Mouse (Mus musculus): ENCODE data around the gene Psmb8. TPM values are rescaled to one million over a fixed set of nuclear protein-coding genes. Genes with fewer than 3 reads are reported as not detected.

Psmb8 gene
- polyA plus RNA-seq, 1 experiment from 2014 or later: 21.6 TPM

- Histone ChIP-seq H3K4me1 (replicated peaks; ENCODE audit: insufficient read depth, low read length) (no peaks in the 10 kb centered on the region), H3K27ac (no peak overlapping the region), H3K9me3 (replicated peaks; ENCODE audit: low read length) (no peaks in the 10 kb centered on the region), H3K4me2 (ENCODE audit: low read length) (no peak overlapping the region), H3K9ac (ENCODE audit: low read depth, low read length) (no peak overlapping the region), H3K36me3 (ENCODE audit: insufficient read depth, low read length) (no peaks in the 10 kb centered on the region), H3K4me3 (replicated peaks; ENCODE audit: low read depth, low read length) (no peak overlapping the region), H3K27me3 (ENCODE audit: insufficient read depth, low read length) (no peaks in the 10 kb centered on the region)
- ATAC-seq (replicated peaks; ENCODE audit: low FRiP score, low read depth) (no peak), DNase-seq (ENCODE audit: low spot score) (no peak)
- WGBS: 14% methylated on average over 4 of the region's 4 CpGs
- TF ChIP-seq CTCF (IDR thresholded peaks at IDR 0.05; ENCODE audit: low read depth): no peak
Measured at GRCm38 (mm10) chr17:34170487-34170876, 27.0 kb upstream of the Psmb8 start.

GRCm38 (mm10) chr17:34170877-34171498 lies 26.5 kb upstream of the Psmb8 start:
- no peak for ATAC-seq (replicated peaks; ENCODE audit: low FRiP score, low read depth)
- Histone ChIP-seq H3K9me3 (replicated peaks; ENCODE audit: low read length) (no peaks in the 10 kb centered on the region), H3K9ac (ENCODE audit: low read depth, low read length) (no peak overlapping the region), H3K36me3 (ENCODE audit: insufficient read depth, low read length) (no peaks in the 10 kb centered on the region), H3K27me3 (ENCODE audit: insufficient read depth, low read length) (no peaks in the 10 kb centered on the region), H3K4me1 (replicated peaks; ENCODE audit: insufficient read depth, low read length) (no peaks in the 10 kb centered on the region), H3K4me3 (replicated peaks; ENCODE audit: low read depth, low read length) (no peak overlapping the region), H3K4me2 (ENCODE audit: low read length) (peak overlapping the region; percentile 27; the same call in 1 of the 2 replicates), H3K27ac (no peak overlapping the region)
- peak; percentile 84 for DNase-seq (ENCODE audit: low spot score)
- 34% methylated on average over 13 of the region's 13 CpGs for WGBS
- TF ChIP-seq CTCF (IDR thresholded peaks at IDR 0.05; ENCODE audit: low read depth): peak; percentile 99

GRCm38 (mm10) chr17:34172528-34172927 lies 25.0 kb upstream of the Psmb8 start:
- no peak for ATAC-seq (replicated peaks; ENCODE audit: low FRiP score, low read depth)
- H3K4me2 ChIP-seq (ENCODE audit: low read length): no peak overlapping the region
- WGBS: 94% methylated on average over 5 of the region's 5 CpGs
- H3K9me3 ChIP-seq (replicated peaks; ENCODE audit: low read length): no peaks in the 10 kb centered on the region
- DNase-seq (ENCODE audit: low spot score): no peak
- TF ChIP-seq CTCF (IDR thresholded peaks at IDR 0.05; ENCODE audit: low read depth): peak; percentile 28; the same call in 1 of the 2 replicates
- H3K27me3 ChIP-seq (ENCODE audit: insufficient read depth, low read length): no peaks in the 10 kb centered on the region
- H3K4me1 ChIP-seq (replicated peaks; ENCODE audit: insufficient read depth, low read length): no peaks in the 10 kb centered on the region
- H3K9ac ChIP-seq (ENCODE audit: low read depth, low read length): no peak overlapping the region
- no peak overlapping the region for H3K27ac ChIP-seq
- H3K36me3 ChIP-seq (ENCODE audit: insufficient read depth, low read length): no peaks in the 10 kb centered on the region
- H3K4me3 ChIP-seq (replicated peaks; ENCODE audit: low read depth, low read length): no peak overlapping the region

GRCm38 (mm10) chr17:34174075-34174474 lies 23.4 kb upstream of the Psmb8 start:
- no peak for ATAC-seq (replicated peaks; ENCODE audit: low FRiP score, low read depth)
- no peak overlapping the region for H3K4me3 ChIP-seq (replicated peaks; ENCODE audit: low read depth, low read length)
- no peaks in the 10 kb centered on the region for H3K9me3 ChIP-seq (replicated peaks; ENCODE audit: low read length)
- H3K27ac ChIP-seq: no peak overlapping the region
- no peak overlapping the region for H3K9ac ChIP-seq (ENCODE audit: low read depth, low read length)
- H3K27me3 ChIP-seq (ENCODE audit: insufficient read depth, low read length): no peaks in the 10 kb centered on the region
- TF ChIP-seq CTCF (IDR thresholded peaks at IDR 0.05; ENCODE audit: low read depth): no peak
- no peak overlapping the region for H3K4me2 ChIP-seq (ENCODE audit: low read length)
- no peak for DNase-seq (ENCODE audit: low spot score)
- no peaks in the 10 kb centered on the region for H3K36me3 ChIP-seq (ENCODE audit: insufficient read depth, low read length)
- no peaks in the 10 kb centered on the region for H3K4me1 ChIP-seq (replicated peaks; ENCODE audit: insufficient read depth, low read length)
- WGBS: 58% methylated on average over 1 of the region's 1 CpGs

- WGBS: 73% methylated on average over 4 of the region's 4 CpGs
- no peaks in the 10 kb centered on the region for H3K27me3 ChIP-seq (ENCODE audit: insufficient read depth, low read length)
- no peak overlapping the region for H3K4me2 ChIP-seq (ENCODE audit: low read length)
- DNase-seq (ENCODE audit: low spot score) (no peak), ATAC-seq (replicated peaks; ENCODE audit: low FRiP score, low read depth) (no peak)
- peak; percentile 47 for TF ChIP-seq CTCF (IDR thresholded peaks at IDR 0.05; ENCODE audit: low read depth)
- no peaks in the 10 kb centered on the region for H3K4me1 ChIP-seq (replicated peaks; ENCODE audit: insufficient read depth, low read length)
- H3K9ac ChIP-seq (ENCODE audit: low read depth, low read length): no peak overlapping the region
- H3K4me3 ChIP-seq (replicated peaks; ENCODE audit: low read depth, low read length): no peak overlapping the region
- no peaks in the 10 kb centered on the region for H3K9me3 ChIP-seq (replicated peaks; ENCODE audit: low read length)
- no peak overlapping the region for H3K27ac ChIP-seq
- no peaks in the 10 kb centered on the region for H3K36me3 ChIP-seq (ENCODE audit: insufficient read depth, low read length)
Measured at GRCm38 (mm10) chr17:34177179-34177578, 20.3 kb upstream of the Psmb8 start.

GRCm38 (mm10) chr17:34179019-34179418 lies 18.5 kb upstream of the Psmb8 start:
- no peak for ATAC-seq (replicated peaks; ENCODE audit: low FRiP score, low read depth)
- TF ChIP-seq CTCF (IDR thresholded peaks at IDR 0.05; ENCODE audit: low read depth): no peak
- Histone ChIP-seq H3K4me1 (replicated peaks; ENCODE audit: insufficient read depth, low read length) (no peaks in the 10 kb centered on the region), H3K4me2 (ENCODE audit: low read length) (no peak overlapping the region), H3K4me3 (replicated peaks; ENCODE audit: low read depth, low read length) (no peak overlapping the region), H3K27ac (no peak overlapping the region), H3K9ac (ENCODE audit: low read depth, low read length) (no peak overlapping the region), H3K36me3 (ENCODE audit: insufficient read depth, low read length) (no peaks in the 10 kb centered on the region), H3K27me3 (ENCODE audit: insufficient read depth, low read length) (no peaks in the 10 kb centered on the region), H3K9me3 (replicated peaks; ENCODE audit: low read length) (no peaks in the 10 kb centered on the region)
- WGBS: 55% methylated on average over 6 of the region's 6 CpGs
- DNase-seq (ENCODE audit: low spot score): no peak
